Mouse (Mus musculus) ES-E14 (cell line): ENCODE data around the gene Tmem95. TPM values are rescaled to one million over a fixed set of nuclear protein-coding genes. Genes with fewer than 3 reads are reported as not detected.
"Not testable (repeated sequence)": the region's sequence is repeated elsewhere in the genome, so short reads cannot be mapped to it uniquely, and the experiment has no call there.

Source experiments
- DNase-seq: peaks from one replicate; pipeline ENCODE4 v3.0.0-alpha.2; 2013; ENCODE audit warnings: low read depth, low spot score
- H3K27ac ChIP-seq: 2 replicates; pipeline ENCODE4 v1.5.1; 2012; ENCODE audit warnings: low read depth, mild to moderate bottlenecking, low read length, moderate library complexity, mixed read lengths; ENCODE audit not compliant: poor library complexity, insufficient read depth, severe bottlenecking
- H3K36me3 ChIP-seq: 2 replicates; pipeline ENCODE4 v1.6.1; 2012; ENCODE audit warnings: mild to moderate bottlenecking, low read length, moderate library complexity, mixed read lengths; ENCODE audit not compliant: control insufficient read depth, poor library complexity, insufficient read depth, severe bottlenecking
- H3K4me1 ChIP-seq, 2 experiments: fragments of 150-350 bp in 1 of 2; sonication (generic) in 1 of 2; 2 replicates each; pipeline ENCODE4 v1.6.1; 2012; ENCODE audit warnings: low read length in 2 of 2, mild to moderate bottlenecking in 1 of 2, mixed read lengths in 1 of 2; ENCODE audit not compliant: control insufficient read depth in 2 of 2, insufficient read depth in 2 of 2, poor library complexity in 1 of 2
- H3K4me3 ChIP-seq, 2 experiments: fragments of 150-350 bp in 1 of 2; sonication (generic) in 1 of 2; 2 replicates each; pipeline ENCODE4 v1.5.1; 2012; ENCODE audit warnings: low read length in 2 of 2, low read depth in 1 of 2, mild to moderate bottlenecking in 1 of 2, mixed read lengths in 1 of 2; ENCODE audit not compliant: insufficient read depth in 1 of 2, poor library complexity in 1 of 2, severe bottlenecking in 1 of 2
- H3K9ac ChIP-seq: 2 replicates; pipeline ENCODE4 v1.6.1; 2012; ENCODE audit warnings: low read depth, mild to moderate bottlenecking, low read length, mixed read lengths; ENCODE audit not compliant: poor library complexity, insufficient read depth, severe bottlenecking
- H3K9me3 ChIP-seq: fragments of 150-350 bp; sonication (generic); 2 replicates; pipeline ENCODE4 v1.6.1; 2012; ENCODE audit warnings: low read depth, mild to moderate bottlenecking, low read length; ENCODE audit not compliant: control insufficient read depth, insufficient read depth
- CHD2 ChIP-seq: IDR thresholded peaks from 2 replicates; pipeline ENCODE4 v1.6.1; 2014; ENCODE audit warnings: mild to moderate bottlenecking, low read depth, low read length, inconsistent platforms
- HCFC1 ChIP-seq: IDR thresholded peaks from 2 replicates; pipeline ENCODE4 v1.6.1; 2012; ENCODE audit warnings: low read length, inconsistent platforms, borderline replicate concordance; ENCODE audit not compliant: insufficient read depth
- MAFK ChIP-seq: IDR thresholded peaks from 2 replicates; pipeline ENCODE4 v1.6.1; 2014; ENCODE audit warnings: mild to moderate bottlenecking, low read depth, low read length, inconsistent platforms; ENCODE audit not compliant: insufficient read depth
- ZC3H11A ChIP-seq: IDR thresholded peaks from 2 replicates; pipeline ENCODE4 v1.6.1; 2012; ENCODE audit warnings: low read depth, mild to moderate bottlenecking, inconsistent platforms, low read length, borderline replicate concordance
- ZNF384 ChIP-seq: IDR thresholded peaks from 2 replicates; pipeline ENCODE4 v1.6.1; 2012; ENCODE audit warnings: low read depth, low read length, inconsistent platforms
- in situ Hi-C, 2 experiments: fragments of 600-800 bp; cut with MboI; formaldehyde crosslinking; loops; one replicate each; pipeline ENCODE4 v1.15.1; 2025; ENCODE audit warnings: low sequenced_read_pairs in 2 of 2, inconsistent platforms in 1 of 2; ENCODE audit not compliant: unreplicated experiment in 2 of 2
- total RNA-seq: library from RNA; depleted of rRNA; stranded (reverse); fragments of 300-350 nt; gene quantifications from 2 replicates; pipeline ENCODE4 v1.2.3, GENCODE M21; 2012

The Tmem95 gene
- total RNA-seq, 1 experiment, result not detected

DNA sequence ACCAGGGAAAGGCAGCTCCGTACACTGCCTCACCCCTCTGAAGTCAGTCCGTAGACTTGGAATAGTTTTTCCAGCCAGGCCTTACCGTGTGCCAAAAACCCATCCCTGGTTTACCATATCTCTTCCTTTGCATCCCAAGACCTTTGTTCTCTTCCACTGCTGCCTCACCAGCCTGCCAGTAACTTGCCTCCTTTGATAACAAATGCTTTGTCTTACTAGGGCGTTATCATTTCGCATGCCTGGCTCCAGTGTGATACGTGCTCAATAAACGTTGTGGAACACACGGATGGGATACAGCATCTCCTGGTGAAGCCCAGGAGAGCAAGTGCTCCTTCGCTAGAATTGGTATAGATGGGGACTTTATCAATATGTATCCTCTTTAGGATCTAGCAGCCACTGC lies 10.5 kb downstream of the Tmem95 start:
- H3K36me3 ChIP-seq, result no peaks in the 10 kb centered on the region
- H3K9me3 ChIP-seq, result no peaks in the 10 kb centered on the region
- no peak for DNase-seq
- in situ Hi-C loops, result no loop called here
- no peak overlapping the region for H3K4me3 ChIP-seq
- no peak overlapping the region for H3K9ac ChIP-seq
- H3K4me1 ChIP-seq, result peaks cover 2 to 5% of the 10 kb centered on the region in 2 experiments; a peak in 2 of 4 replicates
- no peak overlapping the region for H3K27ac ChIP-seq
- TF ChIP-seq ZC3H11A (no peak), MAFK (no peak), ZNF384 (no peak), HCFC1 (no peak), CHD2 (no peak)

DNA sequence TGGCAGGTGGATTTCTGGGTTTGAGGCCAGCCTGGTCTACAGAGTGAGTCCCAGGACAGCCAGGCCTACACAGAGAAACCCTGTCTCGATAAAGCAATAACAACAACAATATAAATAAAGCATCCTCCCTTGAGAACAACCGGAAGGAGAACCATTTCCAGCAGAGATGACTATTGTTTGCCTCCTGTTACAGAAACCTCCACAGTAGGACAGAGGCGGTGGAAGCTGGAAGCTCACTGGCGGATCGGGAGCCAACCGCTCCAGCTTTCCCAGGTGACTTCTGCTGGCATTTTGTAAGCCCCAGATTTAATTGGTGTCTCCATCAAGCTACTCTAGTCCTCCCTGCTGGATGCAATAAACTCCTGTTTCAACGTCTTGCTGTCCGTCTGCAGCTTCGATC lies 12.3 kb downstream of the Tmem95 start:
- TF ChIP-seq ZC3H11A, result no peak
- no peak for TF ChIP-seq HCFC1
- TF ChIP-seq ZNF384, result no peak
- TF ChIP-seq CHD2, result no peak
- TF ChIP-seq MAFK, result no peak
- Histone ChIP-seq H3K9me3 (no peaks in the 10 kb centered on the region), H3K36me3 (no peaks in the 10 kb centered on the region), H3K27ac (no peak overlapping the region), H3K4me3 (no peak overlapping the region), H3K9ac (no peak overlapping the region), H3K4me1 (peaks cover 2 to 5% of the 10 kb centered on the region in 2 experiments; a peak in 2 of 4 replicates)
- no peak for DNase-seq
- in situ Hi-C loops, result no loop called here

DNA sequence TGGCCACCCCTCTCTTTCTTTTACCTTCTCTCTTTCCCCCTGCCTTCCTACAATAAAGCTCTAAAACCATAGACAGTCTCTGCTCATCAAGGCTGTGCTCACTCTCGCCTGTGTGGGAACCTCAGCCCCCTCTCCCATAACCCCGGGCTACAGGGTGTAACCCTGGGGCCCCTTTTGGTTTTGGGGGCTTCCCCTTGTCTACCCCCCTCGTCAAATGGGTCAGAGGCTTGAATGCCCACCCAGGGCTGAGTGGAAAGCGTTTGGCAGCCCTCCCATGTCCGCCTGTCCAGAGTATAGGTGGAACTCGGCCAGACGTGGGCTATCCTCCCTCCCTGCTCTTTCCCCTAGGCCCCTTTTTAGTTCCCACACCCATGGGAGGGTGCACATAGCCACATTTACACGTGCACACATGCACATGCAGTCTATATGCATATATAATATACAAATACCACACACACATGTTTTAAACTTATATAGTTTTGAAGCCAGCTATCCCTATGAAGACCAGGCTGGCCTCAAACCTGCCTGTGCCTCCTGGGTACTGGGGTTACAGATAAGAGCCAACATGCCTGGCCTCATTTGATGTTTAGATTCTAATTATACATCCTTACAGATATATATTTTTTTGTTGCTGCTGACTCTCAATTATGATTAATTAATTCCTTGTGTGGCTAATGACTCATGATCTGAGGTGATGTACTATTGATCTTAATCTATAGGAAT lies 13.5 kb downstream of the Tmem95 start:
- no peaks in the 10 kb centered on the region for H3K9me3 ChIP-seq
- H3K9ac ChIP-seq, result no peak overlapping the region
- H3K27ac ChIP-seq, result no peak overlapping the region
- no peak for DNase-seq
- in situ Hi-C loops, result no loop called here
- peaks cover 2 to 5% of the 10 kb centered on the region in 2 experiments; a peak in 2 of 4 replicates for H3K4me1 ChIP-seq
- TF ChIP-seq HCFC1 (no peak), ZNF384 (no peak), ZC3H11A (no peak), CHD2 (no peak), MAFK (no peak)
- H3K36me3 ChIP-seq, result no peaks in the 10 kb centered on the region
- H3K4me3 ChIP-seq, result no peak overlapping the region

GRCm38 (mm10) chr11:69863729-69864128 lies 14.1 kb downstream of the Tmem95 start:
- H3K9me3 ChIP-seq, DNase-seq, H3K4me1 ChIP-seq, H3K4me3 ChIP-seq, H3K27ac ChIP-seq, H3K9ac ChIP-seq, H3K36me3 ChIP-seq, in situ Hi-C loops: not testable (repeated sequence)
